10 mouse cellular contexts compared by ENCODE assay signal in the genomic region with DNA sequence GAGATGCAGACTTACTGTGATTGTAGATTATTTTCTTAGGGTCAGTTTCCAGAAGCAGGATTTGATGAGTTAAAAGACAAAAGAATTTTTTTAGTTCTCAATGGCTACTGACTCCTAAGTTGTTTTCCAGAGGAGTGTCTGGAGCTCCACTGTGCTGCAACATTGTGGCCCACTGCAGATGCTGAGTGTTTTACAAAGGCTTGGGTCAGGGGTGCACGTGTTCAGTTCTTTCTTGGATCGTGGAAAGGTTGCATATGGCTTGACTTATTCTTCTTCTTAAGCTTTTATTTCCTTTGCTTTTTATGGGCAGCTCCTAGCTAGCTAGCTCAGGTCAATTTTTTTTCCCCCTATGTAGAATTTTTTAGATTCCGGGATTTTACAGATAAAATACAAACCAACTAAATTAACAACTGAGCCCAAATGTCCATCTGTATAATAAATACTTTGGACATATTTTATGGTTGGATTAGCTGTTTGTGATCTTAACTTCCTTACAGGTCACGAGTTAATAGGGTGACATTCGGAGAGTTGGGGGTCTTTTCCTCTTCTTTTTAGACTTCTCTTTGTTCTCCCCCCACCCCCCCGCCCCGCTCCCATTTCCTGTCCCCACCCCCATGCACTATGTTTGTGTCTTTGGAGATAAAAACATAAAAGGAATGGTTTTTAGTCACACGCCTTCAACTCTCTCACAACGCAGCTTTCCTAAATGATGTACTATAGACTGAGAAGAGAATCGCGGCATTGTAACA. TPM values are rescaled to one million over a fixed set of nuclear protein-coding genes. Genes with fewer than 3 reads are reported as not detected.
DNase-seq lines count a peak whose midpoint lies in the region; ATAC-seq and TF ChIP-seq lines count a peak whose summit lies in the region.
"Had no signal": no experiment of that assay in that cellular context is flagged by ENCODE, and none has a peak within 500 bp of the region (broad histone marks: within the 10 kb centered on the region; RNA-seq: fewer than 3 reads in every experiment).

No protein-coding gene starts in this region.

- intact Hi-C loops in heart, adult 2 months (cut with DNase I): no loop called here

- no peak for TF ChIP-seq EP300 in heart, postnatal 0 days (IDR thresholded peaks at IDR 0.05; ENCODE audit: low read depth)
- no peak for TF ChIP-seq EP300 in heart, adult 2 months (IDR thresholded peaks at IDR 0.05; ENCODE audit: insufficient read depth, low read depth, low read length)

- H3K79me2 ChIP-seq in heart, adult 2 months (replicated peaks; ENCODE audit: control insufficient read depth, insufficient read depth, low read length): 0 out of 2 replicates have a peak, but pooled peaks cover 3% of the 10 kb centered on the region

- 31% methylated on average over 11 of the region's 11 CpGs for WGBS in heart, postnatal 0 days
- 28% methylated on average over 11 of the region's 11 CpGs for WGBS in heart, adult 2 months
- WGBS in neural tube, embryonic 11.5 days: 13% methylated on average over 11 of the region's 11 CpGs
- 15% methylated on average over 11 of the region's 11 CpGs for WGBS in intestine, embryonic 14.5 days
- 16% methylated on average over 11 of the region's 11 CpGs for WGBS in stomach, embryonic 16.5 days

- no peak for ATAC-seq in heart, postnatal 0 days (ENCODE audit: insufficient read depth, low read depth)
- ATAC-seq in neural tube, embryonic 11.5 days (ENCODE audit: insufficient read depth, low FRiP score, low TSS enrichment): 0 out of 2 replicates have a peak, but pooled peaks have one; percentile 11
- ATAC-seq in intestine, embryonic 14.5 days (replicated peaks; ENCODE audit: low FRiP score, low TSS enrichment, low read depth): no peak
- ATAC-seq in stomach, embryonic 16.5 days (ENCODE audit: insufficient read depth, low FRiP score): no peak
- no peak for ATAC-seq in granulocyte monocyte progenitor cell, adult 5-6 weeks (replicated peaks; ENCODE audit: poor library complexity, severe bottlenecking)

- no peak overlapping the region for H3K4me3 ChIP-seq in heart, postnatal 0 days (ENCODE audit: low read depth, low read length)
- no peak overlapping the region for H3K4me3 ChIP-seq in heart, adult 2 months
- H3K4me3 ChIP-seq in neural tube, embryonic 11.5 days (ENCODE audit: low read depth, low read length): no peak overlapping the region
- H3K4me3 ChIP-seq in intestine, embryonic 14.5 days (ENCODE audit: low read depth, low read length): no peak overlapping the region
- no peak overlapping the region for H3K4me3 ChIP-seq in stomach, embryonic 16.5 days (replicated peaks; ENCODE audit: low read length)

- TF ChIP-seq CTCF in heart, postnatal 0 days (IDR thresholded peaks at IDR 0.05; ENCODE audit: low read depth): no peak
- TF ChIP-seq CTCF in heart, adult 2 months (IDR thresholded peaks at IDR 0.05): no peak

- peak overlapping the region; percentile 40 for H3K27ac ChIP-seq in heart, postnatal 0 days (ENCODE audit: low read depth)
- H3K27ac ChIP-seq in heart, adult 2 months: no peak overlapping the region; the same call in 1 of the 2 replicates
- no peak overlapping the region for H3K27ac ChIP-seq in neural tube, embryonic 11.5 days (ENCODE audit: low read depth, low read length)
- no peak overlapping the region for H3K27ac ChIP-seq in intestine, embryonic 14.5 days (ENCODE audit: low read depth)
- peak overlapping the region; percentile 83; the same call in 1 of the 2 replicates for H3K27ac ChIP-seq in stomach, embryonic 16.5 days (ENCODE audit: low read length)

- no peaks in the 10 kb centered on the region for H3K9me3 ChIP-seq in heart, postnatal 0 days (replicated peaks; ENCODE audit: control insufficient read depth, low read length)
- no peaks in the 10 kb centered on the region for H3K9me3 ChIP-seq in neural tube, embryonic 11.5 days (ENCODE audit: control insufficient read depth, low read length)
- no peaks in the 10 kb centered on the region for H3K9me3 ChIP-seq in intestine, embryonic 14.5 days (ENCODE audit: control insufficient read depth, low read length)
- no peaks in the 10 kb centered on the region for H3K9me3 ChIP-seq in stomach, embryonic 16.5 days (replicated peaks; ENCODE audit: control insufficient read depth, low read length)

- H3K4me1 ChIP-seq in heart, postnatal 0 days (ENCODE audit: control insufficient read depth, insufficient read depth): peaks cover 59% of the 10 kb centered on the region
- peaks cover 23% of the 10 kb centered on the region for H3K4me1 ChIP-seq in heart, adult 2 months (ENCODE audit: control insufficient read depth, insufficient read depth, low read length)
- H3K4me1 ChIP-seq in neural tube, embryonic 11.5 days (ENCODE audit: control insufficient read depth, insufficient read depth, low read length): peaks cover 24% of the 10 kb centered on the region
- H3K4me1 ChIP-seq in intestine, embryonic 14.5 days (replicated peaks; ENCODE audit: control insufficient read depth, insufficient read depth, low read length): peaks cover 45% of the 10 kb centered on the region
- H3K4me1 ChIP-seq in stomach, embryonic 16.5 days (ENCODE audit: control insufficient read depth, insufficient read depth, low read length): peaks cover 46% of the 10 kb centered on the region

- H3K36me3 ChIP-seq in heart, postnatal 0 days (replicated peaks; ENCODE audit: control insufficient read depth, insufficient read depth, low read length): no peaks in the 10 kb centered on the region
- 0 out of 2 replicates have a peak, but pooled peaks cover 2% of the 10 kb centered on the region for H3K36me3 ChIP-seq in heart, adult 2 months (ENCODE audit: control insufficient read depth, insufficient read depth, low read length)
- no peaks in the 10 kb centered on the region for H3K36me3 ChIP-seq in neural tube, embryonic 11.5 days (ENCODE audit: control insufficient read depth, insufficient read depth, low read length)
- H3K36me3 ChIP-seq in intestine, embryonic 14.5 days (ENCODE audit: control insufficient read depth, insufficient read depth, low read length): no peaks in the 10 kb centered on the region
- H3K36me3 ChIP-seq in stomach, embryonic 16.5 days (ENCODE audit: control insufficient read depth, insufficient read depth, low read length): no peaks in the 10 kb centered on the region

- no peak for DNase-seq in heart, postnatal 0 days (ENCODE audit: low spot score)
- no peak for DNase-seq in heart, adult 2 months
- DNase-seq in neural tube, embryonic 11.5 days (ENCODE audit: low spot score): no peak
- no peak for DNase-seq in neural tube, embryonic 10.5 days (ENCODE audit: extremely low spot score, low spot score)
- DNase-seq in intestine, embryonic 14.5 days (ENCODE audit: low spot score): no peak
- DNase-seq in lung, postnatal 10 days: no peak
- DNase-seq: liver had no signal

- no peaks in the 10 kb centered on the region for H3K27me3 ChIP-seq in heart, postnatal 0 days (ENCODE audit: control insufficient read depth, insufficient read depth, low read length)
- no peaks in the 10 kb centered on the region for H3K27me3 ChIP-seq in heart, adult 2 months (ENCODE audit: control insufficient read depth, insufficient read depth, low read length)
- H3K27me3 ChIP-seq in neural tube, embryonic 11.5 days (ENCODE audit: control insufficient read depth, insufficient read depth, low read length): no peaks in the 10 kb centered on the region
- H3K27me3 ChIP-seq in intestine, embryonic 14.5 days (replicated peaks; ENCODE audit: control insufficient read depth, insufficient read depth, low read length): no peaks in the 10 kb centered on the region
- no peaks in the 10 kb centered on the region for H3K27me3 ChIP-seq in stomach, embryonic 16.5 days (ENCODE audit: control insufficient read depth, insufficient read depth, low read length)
- H3K27me3 ChIP-seq: CH12.LX had no signal

- 0 out of 2 replicates have a peak overlapping the region, but pooled peaks have one; percentile 50 for H3K4me2 ChIP-seq in heart, postnatal 0 days (ENCODE audit: low read depth, low read length)
- no peak overlapping the region for H3K4me2 ChIP-seq in neural tube, embryonic 11.5 days (ENCODE audit: low read depth)
- H3K4me2 ChIP-seq in intestine, embryonic 14.5 days (ENCODE audit: low read length): peak overlapping the region; percentile 39
- peak overlapping the region; percentile 51; the same call in 1 of the 2 replicates for H3K4me2 ChIP-seq in stomach, embryonic 16.5 days (ENCODE audit: low read depth, low read length)

- H3K9ac ChIP-seq in heart, postnatal 0 days (replicated peaks; ENCODE audit: low read depth, low read length): no peak overlapping the region
- H3K9ac ChIP-seq in heart, adult 2 months (ENCODE audit: low read depth, low read length): no peak overlapping the region
- no peak overlapping the region for H3K9ac ChIP-seq in neural tube, embryonic 11.5 days (ENCODE audit: low read length)
- H3K9ac ChIP-seq in intestine, embryonic 14.5 days (ENCODE audit: low read length): no peak overlapping the region
- no peak overlapping the region for H3K9ac ChIP-seq in stomach, embryonic 16.5 days (ENCODE audit: low read length)

- no peak for TF ChIP-seq POLR2A in heart, adult 2 months (IDR thresholded peaks at IDR 0.05; ENCODE audit: insufficient read depth, low read depth, low read length)

RNA-seq across cellular contexts. Expression of a gene that starts 40.5 kb away (rescaled TPM):
- 63.9 and 87.9 TPM in 2 replicates for total RNA-seq in heart, postnatal 0 days (2014; rRNA removed; ENCODE audit: low replicate concordance)
- polyA plus RNA-seq in heart, postnatal 0 days (2015; fragmentation: Nextera tagmentation; extraction: Ambion mirVana): 19.0 and 20.8 TPM in 2 replicates
- total RNA-seq in heart, adult 2 months (2021): 100 to 1,000 TPM; 169 to 195 TPM
- polyA plus RNA-seq in heart, adult 2 months (2012; rRNA removed): 39.5 and 67.4 TPM in 2 replicates
- 11.9 and 13.2 TPM in 2 replicates for polyA plus RNA-seq in neural tube, embryonic 11.5 days (2014; fragmentation: Nextera tagmentation; extraction: Ambion mirVana)
- polyA plus RNA-seq in intestine, embryonic 14.5 days (2014; fragmentation: Nextera tagmentation; extraction: Ambion mirVana): 18.6 and 20.2 TPM in 2 replicates
- polyA plus RNA-seq in stomach, embryonic 16.5 days (2015; fragmentation: Nextera tagmentation; extraction: Ambion mirVana): 18.0 and 18.9 TPM in 2 replicates
- total RNA-seq in granulocyte monocyte progenitor cell, adult 5-6 weeks (2014; fragmentation: Nextera tagmentation): not detected in 2 replicates
- not detected in 2 replicates for total RNA-seq in granulocyte monocyte progenitor cell, adult 5-6 weeks (2017)
- total RNA-seq: CH12.LX had no signal

Comparison
In these comparisons a context has a peak if more than half of its experiments do, and no peak if none do; other contexts are left out.
1. H3K27ac ChIP-seq: peak in heart, postnatal 0 days (single experiment) and stomach, embryonic 16.5 days (single experiment); none in heart, adult 2 months (single experiment), neural tube, embryonic 11.5 days (single experiment) and intestine, embryonic 14.5 days (single experiment).